Mouse (Mus musculus): ENCODE measurements at regions not wholly inside any gene's neighbourhood (a gene's known extent, or its start where the extent isn't known, plus 50 kb on each side); places are given as distances from the start of the nearest gene placed in this dataset.
A peak's percentile ranks its signal among the peaks of the same experiment; 100 is the strongest.

GRCm38 (mm10) chr15:69291273-69291672 lies 2790.6 kb upstream of the Lrrc6 start:
- Histone ChIP-seq H3K36me3 (ENCODE audit: control insufficient read depth, insufficient read depth, low read length) (no peaks in the 10 kb centered on the region), H3K4me1 (ENCODE audit: control insufficient read depth, insufficient read depth, low read length) (no peaks in the 10 kb centered on the region), H3K9ac (ENCODE audit: low read depth, low read length) (no peak overlapping the region), H3K27me3 (ENCODE audit: control insufficient read depth, insufficient read depth, low read length) (no peaks in the 10 kb centered on the region), H3K27ac (no peak overlapping the region), H3K4me3 (no peak overlapping the region), H3K79me2 (replicated peaks; ENCODE audit: control insufficient read depth, insufficient read depth, low read length) (no peaks in the 10 kb centered on the region)
- TF ChIP-seq POLR2A (IDR thresholded peaks at IDR 0.05; ENCODE audit: insufficient read depth, low read depth, low read length): no peak
- TF ChIP-seq EP300 (IDR thresholded peaks at IDR 0.05; ENCODE audit: insufficient read depth, low read depth, low read length): no peak
- TF ChIP-seq CTCF (IDR thresholded peaks at IDR 0.05): no peak
- intact Hi-C loops (cut with DNase I): no loop called here
- 51% methylated on average over 1 of the region's 1 CpGs for WGBS
- DNase-seq: no peak

- Histone ChIP-seq H3K27ac (no peak overlapping the region), H3K36me3 (ENCODE audit: control insufficient read depth, insufficient read depth, low read length) (no peaks in the 10 kb centered on the region), H3K9ac (ENCODE audit: low read depth, low read length) (no peak overlapping the region), H3K4me3 (no peak overlapping the region), H3K79me2 (replicated peaks; ENCODE audit: control insufficient read depth, insufficient read depth, low read length) (no peaks in the 10 kb centered on the region), H3K4me1 (ENCODE audit: control insufficient read depth, insufficient read depth, low read length) (no peaks in the 10 kb centered on the region), H3K27me3 (ENCODE audit: control insufficient read depth, insufficient read depth, low read length) (no peaks in the 10 kb centered on the region)
- intact Hi-C loops (cut with DNase I): no loop called here
- no peak for DNase-seq
- TF ChIP-seq CTCF (IDR thresholded peaks at IDR 0.05) (no peak), EP300 (IDR thresholded peaks at IDR 0.05; ENCODE audit: insufficient read depth, low read depth, low read length) (no peak), POLR2A (IDR thresholded peaks at IDR 0.05; ENCODE audit: insufficient read depth, low read depth, low read length) (no peak)
Measured at GRCm38 (mm10) chr15:69275546-69276255, 2775.0 kb upstream of the Lrrc6 start.

GRCm38 (mm10) chr15:69274225-69274766 lies 2773.6 kb upstream of the Lrrc6 start:
- 65% methylated on average over 8 of the region's 8 CpGs for WGBS
- Histone ChIP-seq H3K4me1 (ENCODE audit: control insufficient read depth, insufficient read depth, low read length) (no peaks in the 10 kb centered on the region), H3K36me3 (ENCODE audit: control insufficient read depth, insufficient read depth, low read length) (no peaks in the 10 kb centered on the region), H3K4me3 (no peak overlapping the region), H3K9ac (ENCODE audit: low read depth, low read length) (no peak overlapping the region), H3K27ac (no peak overlapping the region), H3K27me3 (ENCODE audit: control insufficient read depth, insufficient read depth, low read length) (no peaks in the 10 kb centered on the region), H3K79me2 (replicated peaks; ENCODE audit: control insufficient read depth, insufficient read depth, low read length) (no peaks in the 10 kb centered on the region)
- TF ChIP-seq CTCF (IDR thresholded peaks at IDR 0.05): no peak
- TF ChIP-seq POLR2A (IDR thresholded peaks at IDR 0.05; ENCODE audit: insufficient read depth, low read depth, low read length): no peak
- TF ChIP-seq EP300 (IDR thresholded peaks at IDR 0.05; ENCODE audit: insufficient read depth, low read depth, low read length): no peak
- intact Hi-C loops (cut with DNase I): no loop called here
- DNase-seq: peak in 1 of 2 experiments; percentile 17

- Histone ChIP-seq H3K4me1 (ENCODE audit: control insufficient read depth, insufficient read depth, low read length) (no peaks in the 10 kb centered on the region), H3K79me2 (replicated peaks; ENCODE audit: control insufficient read depth, insufficient read depth, low read length) (no peaks in the 10 kb centered on the region), H3K4me3 (no peak overlapping the region), H3K27me3 (ENCODE audit: control insufficient read depth, insufficient read depth, low read length) (no peaks in the 10 kb centered on the region), H3K9ac (ENCODE audit: low read depth, low read length) (no peak overlapping the region), H3K27ac (no peak overlapping the region), H3K36me3 (ENCODE audit: control insufficient read depth, insufficient read depth, low read length) (no peaks in the 10 kb centered on the region)
- intact Hi-C loops (cut with DNase I): no loop called here
- TF ChIP-seq POLR2A (IDR thresholded peaks at IDR 0.05; ENCODE audit: insufficient read depth, low read depth, low read length) (no peak), EP300 (IDR thresholded peaks at IDR 0.05; ENCODE audit: insufficient read depth, low read depth, low read length) (no peak), CTCF (IDR thresholded peaks at IDR 0.05) (no peak)
- 86% methylated on average over 1 of the region's 1 CpGs for WGBS
- DNase-seq: no peak
Measured at GRCm38 (mm10) chr15:69273518-69273917, 2772.8 kb upstream of the Lrrc6 start.

- TF ChIP-seq CTCF (IDR thresholded peaks at IDR 0.05): no peak
- TF ChIP-seq POLR2A (IDR thresholded peaks at IDR 0.05; ENCODE audit: insufficient read depth, low read depth, low read length): no peak
- TF ChIP-seq EP300 (IDR thresholded peaks at IDR 0.05; ENCODE audit: insufficient read depth, low read depth, low read length): no peak
- Histone ChIP-seq H3K27ac (no peak overlapping the region), H3K79me2 (replicated peaks; ENCODE audit: control insufficient read depth, insufficient read depth, low read length) (no peaks in the 10 kb centered on the region), H3K36me3 (ENCODE audit: control insufficient read depth, insufficient read depth, low read length) (no peaks in the 10 kb centered on the region), H3K9ac (ENCODE audit: low read depth, low read length) (no peak overlapping the region), H3K4me1 (ENCODE audit: control insufficient read depth, insufficient read depth, low read length) (no peaks in the 10 kb centered on the region), H3K4me3 (no peak overlapping the region), H3K27me3 (ENCODE audit: control insufficient read depth, insufficient read depth, low read length) (no peaks in the 10 kb centered on the region)
- DNase-seq: no peak
- intact Hi-C loops (cut with DNase I): no loop called here
- 85% methylated on average over 1 of the region's 1 CpGs for WGBS
Measured at GRCm38 (mm10) chr15:69261940-69262339, 2761.2 kb upstream of the Lrrc6 start.

DNA sequence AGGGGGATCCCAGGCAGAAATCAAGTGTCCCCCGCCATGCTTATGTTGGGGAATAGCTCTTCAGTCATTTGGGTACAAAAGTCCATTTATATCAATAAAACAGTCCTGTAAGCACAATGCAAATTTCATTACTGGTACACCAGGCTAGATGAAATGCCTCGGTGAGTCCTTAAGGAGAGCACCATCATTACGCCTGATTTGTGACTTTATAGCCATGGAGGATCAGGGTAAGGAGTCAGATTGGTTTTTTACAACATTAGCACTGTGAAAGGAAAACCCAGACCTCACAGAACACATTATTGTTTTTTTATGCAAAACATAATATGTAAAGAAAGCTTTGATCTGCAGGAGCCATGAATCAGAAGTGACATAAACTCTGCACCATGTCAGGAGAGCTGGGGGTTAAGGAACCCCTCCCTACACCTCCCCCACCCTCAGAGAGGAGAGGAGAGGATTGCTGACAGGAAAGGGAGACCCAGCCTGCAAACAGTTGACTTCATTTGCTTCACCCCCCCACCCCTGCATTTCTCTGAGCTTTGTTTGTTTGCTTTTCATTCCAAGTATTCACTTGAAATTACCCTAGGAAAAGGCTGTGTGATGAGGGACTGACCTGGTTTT lies 2756.6 kb upstream of the Lrrc6 start:
- 80% methylated on average over 3 of the region's 3 CpGs for WGBS
- no peak overlapping the region for H3K4me3 ChIP-seq
- no peak overlapping the region for H3K9ac ChIP-seq (ENCODE audit: low read depth, low read length)
- TF ChIP-seq POLR2A (IDR thresholded peaks at IDR 0.05; ENCODE audit: insufficient read depth, low read depth, low read length): no peak
- no peak for TF ChIP-seq CTCF (IDR thresholded peaks at IDR 0.05)
- no peak for TF ChIP-seq EP300 (IDR thresholded peaks at IDR 0.05; ENCODE audit: insufficient read depth, low read depth, low read length)
- H3K27ac ChIP-seq: no peak overlapping the region
- H3K27me3 ChIP-seq (ENCODE audit: control insufficient read depth, insufficient read depth, low read length): no peaks in the 10 kb centered on the region
- H3K79me2 ChIP-seq (replicated peaks; ENCODE audit: control insufficient read depth, insufficient read depth, low read length): no peaks in the 10 kb centered on the region
- intact Hi-C loops (cut with DNase I): no loop called here
- no peaks in the 10 kb centered on the region for H3K4me1 ChIP-seq (ENCODE audit: control insufficient read depth, insufficient read depth, low read length)
- no peak for DNase-seq
- no peaks in the 10 kb centered on the region for H3K36me3 ChIP-seq (ENCODE audit: control insufficient read depth, insufficient read depth, low read length)

Measured in heart, adult 2 months (tissue).